Mouse (Mus musculus): ENCODE data around the gene Fbxw11. TPM values are rescaled to one million over a fixed set of nuclear protein-coding genes. Genes with fewer than 3 reads are reported as not detected.
A peak's percentile ranks its signal among the peaks of the same experiment; 100 is the strongest.

Gene Fbxw11
- total RNA-seq, 2 experiments from 2014 or later: 146 to 157 TPM

GRCm38 (mm10) chr11:32629713-32630211 is 12.8 kb upstream of the Fbxw11 start:
- H3K4me3 ChIP-seq: no peak overlapping the region
- TF ChIP-seq CTCF (conservative IDR thresholded peaks at IDR 0.05): no peak
- DNase-seq (ENCODE audit: low spot score in 2 of 2): no peak
- H3K27ac ChIP-seq: no peak overlapping the region

DNA sequence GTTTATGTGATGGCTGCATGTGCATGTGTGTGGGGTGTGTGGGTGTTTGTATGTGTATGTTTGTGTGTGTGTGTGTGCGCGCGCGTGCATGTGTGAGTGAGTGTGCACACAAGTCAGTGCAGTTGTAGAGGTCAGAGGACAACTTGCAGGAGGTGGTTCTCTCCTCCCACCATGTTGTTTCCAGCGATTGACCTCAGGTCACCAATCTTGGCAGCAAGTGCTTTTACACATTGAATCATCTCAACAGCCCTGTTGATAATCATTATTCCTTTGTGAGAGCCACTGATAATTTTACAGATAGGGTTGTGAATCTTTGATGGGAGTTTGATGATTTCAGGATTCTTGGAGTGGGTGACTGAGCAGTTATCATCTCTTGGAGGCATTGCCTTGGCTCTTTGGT is 9.9 kb upstream of the Fbxw11 start:
- Histone ChIP-seq H3K27ac (no peak overlapping the region), H3K4me3 (no peak overlapping the region)
- no peak for DNase-seq (ENCODE audit: low spot score in 2 of 2)
- no peak for TF ChIP-seq CTCF (conservative IDR thresholded peaks at IDR 0.05)

DNA sequence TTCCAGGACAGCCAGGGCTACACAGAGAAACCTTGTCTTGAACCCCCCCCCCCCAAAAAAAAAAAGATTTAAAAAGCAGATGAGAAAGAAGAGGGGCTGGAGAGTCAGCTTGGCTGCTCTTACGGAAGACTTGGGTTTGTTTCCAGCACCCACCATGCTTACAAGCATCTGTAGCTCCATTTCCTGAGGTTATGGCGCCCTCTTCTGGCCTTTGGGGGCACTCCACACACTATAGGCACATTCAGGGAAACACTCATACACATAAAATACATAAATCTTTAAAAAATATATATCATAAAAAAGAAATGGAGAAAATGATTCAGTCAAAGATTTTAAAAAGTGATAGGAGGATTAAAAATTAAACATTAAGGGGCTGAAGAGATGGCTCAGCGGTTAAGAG is 9.0 kb upstream of the Fbxw11 start:
- DNase-seq (ENCODE audit: low spot score in 2 of 2): no peak
- Histone ChIP-seq H3K4me3 (no peak overlapping the region), H3K27ac (no peak overlapping the region)
- peak; percentile 52 for TF ChIP-seq CTCF (conservative IDR thresholded peaks at IDR 0.05)

DNA sequence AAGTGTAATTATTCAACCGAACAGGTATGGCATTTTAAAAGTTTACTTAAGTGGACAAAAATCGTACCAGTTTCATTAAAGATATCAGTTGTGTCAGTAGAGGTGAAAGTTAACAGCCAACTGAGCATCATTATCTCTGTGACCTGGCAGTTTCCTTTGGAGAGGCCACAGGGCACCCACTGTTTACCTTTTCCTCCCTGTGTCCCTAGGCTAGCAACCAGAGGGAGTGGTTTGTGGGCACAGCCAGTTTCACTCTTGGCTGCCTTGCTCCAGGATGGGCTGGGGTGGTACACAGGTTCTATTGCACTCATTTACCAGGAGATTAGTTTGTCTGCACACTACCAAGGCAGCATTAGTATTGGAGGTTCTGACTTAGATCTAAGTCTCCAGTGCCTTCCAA is 8.4 kb upstream of the Fbxw11 start:
- TF ChIP-seq CTCF (conservative IDR thresholded peaks at IDR 0.05): no peak
- no peak for DNase-seq (ENCODE audit: low spot score in 2 of 2)

DNA sequence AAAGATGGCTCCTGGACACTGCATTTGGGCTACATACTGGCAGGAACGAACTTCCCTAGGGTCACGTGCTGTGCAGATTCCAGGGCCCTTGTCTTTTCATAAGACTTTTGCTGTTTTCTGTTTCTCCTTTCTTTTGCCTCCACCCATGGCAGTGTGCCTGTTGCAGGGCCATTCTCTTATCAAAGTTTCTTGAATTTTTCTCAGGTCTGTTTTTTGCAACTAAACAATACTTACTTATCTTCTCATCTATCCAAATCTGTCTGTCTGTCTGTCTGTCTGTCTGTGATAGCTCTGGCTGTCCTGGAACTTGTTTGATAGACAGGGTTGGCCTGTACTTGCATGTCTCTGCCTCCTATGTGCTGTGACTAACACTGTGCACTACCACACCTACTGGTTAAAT is 7.7 kb upstream of the Fbxw11 start:
- no peak for TF ChIP-seq CTCF (conservative IDR thresholded peaks at IDR 0.05)
- H3K4me3 ChIP-seq: no peak overlapping the region
- no peak overlapping the region for H3K27ac ChIP-seq
- no peak for DNase-seq (ENCODE audit: low spot score in 2 of 2)

More for the DNA sequence above, 8.4 kb upstream of the Fbxw11 start:
- Histone ChIP-seq H3K4me3 (no peak overlapping the region), H3K27ac (no peak overlapping the region)

GRCm38 (mm10) chr11:32636275-32636674 is 6.2 kb upstream of the Fbxw11 start:
- no peak overlapping the region for H3K27ac ChIP-seq
- no peak overlapping the region for H3K4me3 ChIP-seq
- TF ChIP-seq CTCF (conservative IDR thresholded peaks at IDR 0.05): no peak
- no peak for DNase-seq (ENCODE audit: low spot score in 2 of 2)

- H3K27ac ChIP-seq: no peak overlapping the region
- no peak for TF ChIP-seq CTCF (conservative IDR thresholded peaks at IDR 0.05)
- no peak overlapping the region for H3K4me3 ChIP-seq
- DNase-seq (ENCODE audit: low spot score in 2 of 2): no peak
These were observed 3.8 kb upstream of the Fbxw11 start for GRCm38 (mm10) chr11:32638521-32639255.

DNA sequence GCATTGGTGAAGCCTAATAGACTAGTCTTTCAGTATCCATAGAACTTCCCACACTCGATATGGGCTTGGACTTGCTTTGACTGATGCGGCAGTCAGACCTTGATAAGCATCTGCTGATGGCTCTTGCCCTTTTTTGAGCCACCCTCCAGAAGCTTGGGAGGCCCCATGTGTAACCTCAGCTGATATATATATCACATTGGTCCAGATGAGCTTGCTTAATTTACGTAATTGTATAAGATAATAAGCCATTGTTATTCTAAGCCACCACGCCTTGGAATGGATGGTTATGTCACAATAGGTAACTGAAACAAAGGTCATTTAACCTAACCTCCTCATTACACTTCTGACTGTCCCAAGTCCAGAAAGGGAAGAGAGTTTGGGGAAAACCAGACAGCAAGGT is 1.9 kb upstream of the Fbxw11 start:
- Histone ChIP-seq H3K4me3 (peak overlapping the region; percentile 68; the same call in 1 of the 2 replicates), H3K27ac (no peak overlapping the region)
- no peak for TF ChIP-seq CTCF (conservative IDR thresholded peaks at IDR 0.05)
- no peak for DNase-seq (ENCODE audit: low spot score in 2 of 2)

DNA sequence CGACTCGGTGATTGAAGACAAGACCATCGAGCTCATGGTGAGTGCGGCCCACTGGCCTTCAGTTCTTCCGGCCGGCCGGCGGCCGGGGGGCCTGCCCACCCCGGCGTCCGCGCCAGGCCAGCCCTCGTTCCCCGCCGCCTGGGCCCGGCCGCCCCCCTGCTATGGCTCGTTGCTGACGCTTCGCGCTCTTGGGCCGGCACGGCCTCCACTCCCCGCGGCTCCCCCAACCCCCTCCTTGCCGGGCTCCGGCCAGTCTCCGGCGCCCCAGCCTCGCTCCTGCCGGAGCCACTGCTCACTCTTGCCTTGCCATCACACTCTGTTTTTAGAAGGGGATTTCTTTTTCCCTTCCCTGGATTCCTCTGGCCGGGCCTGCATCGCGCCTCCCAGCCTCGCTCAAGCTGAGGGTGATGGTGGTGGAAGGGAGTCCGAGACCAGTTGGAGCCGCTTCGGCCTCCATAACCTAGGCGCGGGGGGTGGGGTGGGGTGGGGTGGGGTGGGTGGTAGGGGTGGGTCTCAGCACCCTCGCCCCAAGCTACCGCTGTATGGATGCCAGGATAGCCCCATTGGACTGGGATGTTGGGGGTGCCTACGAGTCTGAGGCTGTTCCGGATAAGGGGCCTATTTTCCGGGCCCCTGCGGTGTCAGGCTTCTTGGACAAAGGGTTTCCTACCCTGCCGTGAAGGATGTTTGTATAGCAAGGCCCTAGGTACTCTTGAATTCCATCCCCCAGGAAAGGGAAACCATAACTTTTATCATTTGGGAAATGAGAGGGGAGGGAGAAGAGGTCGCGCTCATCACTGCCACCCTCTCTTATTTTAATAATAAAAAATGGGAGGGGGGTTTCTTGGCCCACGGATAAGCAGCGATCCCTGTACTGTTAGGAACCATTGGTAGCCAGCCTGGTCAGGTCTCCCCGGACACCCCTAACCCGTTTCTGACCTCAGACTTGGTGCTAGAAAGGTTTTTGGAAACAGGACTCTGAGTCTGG is 669 bp downstream of the Fbxw11 start:
- TF ChIP-seq CTCF (conservative IDR thresholded peaks at IDR 0.05): no peak
- DNase-seq (ENCODE audit: low spot score in 2 of 2): peak; percentile 20 to 51
- Histone ChIP-seq H3K27ac (peak overlapping the region; percentile 100), H3K4me3 (peak overlapping the region; percentile 68)

GRCm38 (mm10) chr11:32644010-32644409 is 1.5 kb downstream of the Fbxw11 start:
- peak overlapping the region; percentile 68 for H3K4me3 ChIP-seq
- no peak for DNase-seq (ENCODE audit: low spot score in 2 of 2)
- peak overlapping the region; percentile 100 for H3K27ac ChIP-seq
- TF ChIP-seq CTCF (conservative IDR thresholded peaks at IDR 0.05): no peak

DNA sequence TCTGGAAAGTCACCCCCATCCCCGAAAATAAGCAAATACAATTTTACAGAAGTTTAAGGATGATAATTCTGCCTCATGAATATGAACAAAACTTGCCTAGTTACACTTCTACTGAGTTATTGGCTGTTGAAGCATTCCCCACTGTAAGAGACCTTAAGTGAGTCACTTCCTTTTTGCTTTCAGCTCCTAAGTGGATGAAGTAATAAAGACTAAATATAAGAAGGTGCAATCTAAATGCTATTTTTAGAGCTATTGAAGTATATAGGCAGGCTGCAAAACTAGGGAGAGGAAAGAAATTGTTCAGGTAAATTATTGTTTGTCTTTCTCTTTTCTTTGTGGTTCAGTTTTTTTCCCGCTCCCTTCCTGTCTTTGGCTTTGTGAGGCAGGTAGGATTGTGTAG is 4.7 kb downstream of the Fbxw11 start:
- Histone ChIP-seq H3K4me3 (no peak overlapping the region), H3K27ac (no peak overlapping the region)
- no peak for DNase-seq (ENCODE audit: low spot score in 2 of 2)
- TF ChIP-seq CTCF (conservative IDR thresholded peaks at IDR 0.05): no peak

DNA sequence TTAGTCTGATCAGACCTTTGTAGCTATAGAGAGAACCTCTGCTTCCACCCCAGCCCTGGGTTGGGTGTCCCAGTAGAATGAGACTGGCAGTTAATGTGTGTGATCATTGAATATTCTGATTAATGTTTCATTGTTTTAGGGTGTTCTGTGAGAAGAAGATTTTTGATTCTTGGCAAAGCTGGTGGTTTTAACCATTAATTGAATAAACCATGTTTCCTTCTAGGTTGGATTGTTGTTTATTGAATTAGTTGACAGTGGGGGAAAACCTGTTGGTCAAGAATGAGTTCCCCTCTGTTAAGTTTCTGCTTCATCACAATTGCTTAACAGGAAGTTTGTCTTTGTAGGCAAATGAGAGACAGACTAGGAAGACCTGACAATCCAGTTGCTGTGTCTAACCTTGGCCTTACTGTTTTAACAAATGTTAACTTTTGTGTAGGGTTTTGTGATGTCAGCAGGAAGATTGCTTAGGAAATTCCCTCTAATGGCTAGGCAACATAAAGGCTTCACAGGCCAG is 7.8 kb downstream of the Fbxw11 start:
- H3K27ac ChIP-seq: no peak overlapping the region
- no peak for TF ChIP-seq CTCF (conservative IDR thresholded peaks at IDR 0.05)

More for the DNA sequence above, 7.8 kb downstream of the Fbxw11 start:
- H3K4me3 ChIP-seq: no peak overlapping the region
- DNase-seq (ENCODE audit: low spot score in 2 of 2): no peak

All from layer of hippocampus, adult 2 months (tissue).